Mouse (Mus musculus): ENCODE measurements around the gene Aipl1. TPM values are rescaled to one million over a fixed set of nuclear protein-coding genes. Genes with fewer than 3 reads are reported as not detected.

Gene Aipl1
- polyA plus RNA-seq, 1 experiment, result 0.28 TPM

DNA sequence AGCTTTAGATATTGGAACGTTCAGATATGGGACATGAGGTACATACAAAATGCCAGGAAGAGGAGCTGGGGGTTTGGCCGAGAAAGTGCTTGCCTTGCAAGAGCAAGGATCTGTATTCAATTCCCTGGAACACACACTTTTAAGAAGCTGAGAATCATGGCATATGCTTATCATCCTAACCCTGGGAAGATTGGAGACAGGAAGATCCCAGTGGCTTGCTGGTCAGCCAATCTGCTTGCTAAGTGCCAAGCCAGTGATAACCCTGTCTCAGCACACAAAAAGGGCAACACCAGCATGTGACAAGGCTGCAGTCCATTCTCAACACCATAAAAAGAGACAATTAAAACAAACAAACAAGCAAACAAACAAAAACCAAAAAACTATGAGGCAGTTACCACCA is 53.2 kb downstream of the Aipl1 start:
- H3K27ac ChIP-seq (ENCODE audit: insufficient read depth, low read length), result no peak overlapping the region
- H3K4me1 ChIP-seq (ENCODE audit: control insufficient read depth, insufficient read depth, low read length), result peaks cover 8% of the 10 kb centered on the region
- no peaks in the 10 kb centered on the region for H3K27me3 ChIP-seq (ENCODE audit: control insufficient read depth, insufficient read depth, low read length)
- TF ChIP-seq POLR2A (IDR thresholded peaks at IDR 0.05; ENCODE audit: borderline replicate concordance, insufficient read depth, low read length), result no peak
- TF ChIP-seq CTCF (IDR thresholded peaks at IDR 0.05; ENCODE audit: borderline replicate concordance, insufficient read depth, low read depth, low read length), result no peak
- DNase-seq, result no peak
- H3K4me3 ChIP-seq (replicated peaks; ENCODE audit: insufficient read depth, low read depth, low read length), result no peak overlapping the region
- 90% methylated on average over 2 of the region's 2 CpGs for WGBS

Other genes starting within 250 kb of the Aipl1 start
- 0.08 and 0.32 TPM in 2 replicates for gene Pimreg, start 4.5 kb upstream of the Aipl1 start, polyA plus RNA-seq (2012; rRNA removed)
- gene Pitpnm3, start 98.3 kb upstream of the Aipl1 start, polyA plus RNA-seq (2012; rRNA removed), result 55.9 and 62.9 TPM in 2 replicates
- 2.8 and 3.1 TPM in 2 replicates for gene Gm43951, start 169.3 kb upstream of the Aipl1 start, polyA plus RNA-seq (2012; rRNA removed)
- gene 4933427D14Rik, start 169.9 kb upstream of the Aipl1 start, polyA plus RNA-seq (2012; rRNA removed), result 19.4 and 19.8 TPM in 2 replicates
- 51.4 and 62.2 TPM in 2 replicates for gene Txndc17, start 170.0 kb upstream of the Aipl1 start, polyA plus RNA-seq (2012; rRNA removed)
- 28.5 and 31.7 TPM in 2 replicates for gene Med31, start 178.1 kb upstream of the Aipl1 start, polyA plus RNA-seq (2012; rRNA removed)
- gene Slc13a5, start 229.7 kb upstream of the Aipl1 start, polyA plus RNA-seq (2012; rRNA removed), result 9.6 TPM in 2 replicates